Mouse (Mus musculus): Measurements from ENCODE around the gene Entpd8.

- TF ChIP-seq POLR2A (IDR thresholded peaks at IDR 0.05; ENCODE audit: control insufficient read depth, extremely low read depth, insufficient read depth, low read length, poor library complexity), result no peak
- TF ChIP-seq CTCF (IDR thresholded peaks at IDR 0.05; ENCODE audit: borderline replicate concordance, control insufficient read depth, extremely low read depth, insufficient read depth, low read length, poor library complexity), result no peak
Observed at GRCm38 (mm10) chr2:25078967-25079366, 1.1 kb upstream of the Entpd8 start.
